Mouse (Mus musculus): Measurements from ENCODE around the gene Def8. TPM values are rescaled to one million over a fixed set of nuclear protein-coding genes. Genes with fewer than 3 reads are reported as not detected.

The Def8 gene
- polyA plus RNA-seq (2015; fragmentation: Nextera tagmentation; extraction: Ambion mirVana) = 33.4 and 36.6 TPM in 2 replicates

DNA sequence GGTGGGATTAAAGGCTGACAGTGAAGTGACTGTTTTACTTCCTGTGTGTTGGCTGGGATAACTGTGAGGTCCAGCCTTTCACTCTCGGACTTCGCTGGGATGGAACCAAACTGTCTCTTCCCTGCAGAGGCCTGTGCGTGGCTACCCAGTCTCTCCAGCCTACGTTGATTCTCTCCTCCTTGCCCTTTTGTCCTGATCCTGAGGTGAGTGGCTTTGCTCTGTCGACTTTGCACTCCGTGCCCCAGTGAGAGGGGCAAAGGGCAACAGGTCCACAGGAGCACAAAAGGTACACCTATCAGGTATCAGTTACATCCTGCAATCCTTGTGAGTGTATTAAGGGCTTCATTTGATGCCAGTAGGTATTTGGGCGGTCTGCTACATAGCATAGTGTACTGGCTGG, at the start of gene Def8:
TSS of gene Def8 (plus strand) at position 87 of the 400 bp plus-strand sequence.
- H3K9ac ChIP-seq (ENCODE audit: low read depth, low read length) = 0 out of 2 replicates have a peak within 1 kb of the TSS, but pooled peaks have one; percentile 10
- no peak for TF ChIP-seq CTCF (IDR thresholded peaks at IDR 0.05; ENCODE audit: low read depth)
- 60% methylated on average over 7 of the region's 7 CpGs for WGBS
- H3K27me3 ChIP-seq (ENCODE audit: insufficient read depth, low read length) = no peaks in the 10 kb centered on the region
- no peak; the same call in 1 of the 2 replicates for ATAC-seq (replicated peaks; ENCODE audit: low FRiP score, low read depth)
- H3K4me2 ChIP-seq (ENCODE audit: low read length) = peak within 1 kb of the TSS; percentile 44
- peaks cover 18% of the 10 kb centered on the region for H3K9me3 ChIP-seq (replicated peaks; ENCODE audit: low read length)
- H3K4me1 ChIP-seq (replicated peaks; ENCODE audit: insufficient read depth, low read length) = no peaks in the 10 kb centered on the region; the same call in 1 of the 2 replicates
- H3K27ac ChIP-seq = no peak within 1 kb of the TSS
- DNase-seq (ENCODE audit: low spot score) = no peak
- H3K36me3 ChIP-seq (ENCODE audit: insufficient read depth, low read length) = no peaks in the 10 kb centered on the region
- 0 out of 2 replicates have a peak within 1 kb of the TSS, but pooled peaks have one; percentile 13 for H3K4me3 ChIP-seq (replicated peaks; ENCODE audit: low read depth, low read length)

DNA sequence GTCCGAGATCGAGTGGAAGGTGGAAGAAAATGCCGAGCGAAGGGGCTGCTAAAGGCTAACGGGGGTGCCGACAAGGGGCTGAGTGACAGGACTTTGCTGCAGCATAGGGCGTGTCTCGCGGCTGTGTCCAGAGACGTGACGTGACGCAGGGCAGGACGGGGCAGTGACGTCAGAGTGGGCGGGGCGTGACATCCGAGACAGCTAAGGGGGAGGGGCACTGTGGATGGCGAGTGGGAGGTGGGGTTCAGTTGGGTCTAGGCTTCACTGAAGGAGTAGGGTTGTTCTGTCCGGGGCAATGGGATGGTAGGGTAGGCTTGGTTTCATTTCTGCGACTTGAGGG, 49.1 kb upstream of the Def8 start:
- H3K27ac ChIP-seq = peak overlapping the region; percentile 98
- H3K27me3 ChIP-seq (ENCODE audit: insufficient read depth, low read length) = no peaks in the 10 kb centered on the region
- no peaks in the 10 kb centered on the region for H3K36me3 ChIP-seq (ENCODE audit: insufficient read depth, low read length)
- TF ChIP-seq CTCF (IDR thresholded peaks at IDR 0.05; ENCODE audit: low read depth) = no peak
- peak overlapping the region; percentile 89 for H3K9ac ChIP-seq (ENCODE audit: low read depth, low read length)
- DNase-seq (ENCODE audit: low spot score) (peak; percentile 95), ATAC-seq (replicated peaks; ENCODE audit: low FRiP score, low read depth) (peak; percentile 81)
- peak overlapping the region; percentile 70 for H3K4me2 ChIP-seq (ENCODE audit: low read length)
- H3K4me1 ChIP-seq (replicated peaks; ENCODE audit: insufficient read depth, low read length) = peaks cover 4% of the 10 kb centered on the region; the same call in 1 of the 2 replicates
- 0% methylated on average over 20 of the region's 20 CpGs for WGBS
- no peaks in the 10 kb centered on the region for H3K9me3 ChIP-seq (replicated peaks; ENCODE audit: low read length)
- peak overlapping the region; percentile 84 for H3K4me3 ChIP-seq (replicated peaks; ENCODE audit: low read depth, low read length)

GRCm38 (mm10) chr8:123375701-123376100, 47.6 kb upstream of the Def8 start:
- no peaks in the 10 kb centered on the region for H3K36me3 ChIP-seq (ENCODE audit: insufficient read depth, low read length)
- H3K4me3 ChIP-seq (replicated peaks; ENCODE audit: low read depth, low read length) = no peak overlapping the region
- H3K9me3 ChIP-seq (replicated peaks; ENCODE audit: low read length) = no peaks in the 10 kb centered on the region
- peaks cover 4% of the 10 kb centered on the region; the same call in 1 of the 2 replicates for H3K4me1 ChIP-seq (replicated peaks; ENCODE audit: insufficient read depth, low read length)
- H3K27me3 ChIP-seq (ENCODE audit: insufficient read depth, low read length) = no peaks in the 10 kb centered on the region
- H3K4me2 ChIP-seq (ENCODE audit: low read length) = no peak overlapping the region
- no peak for TF ChIP-seq CTCF (IDR thresholded peaks at IDR 0.05; ENCODE audit: low read depth)
- H3K27ac ChIP-seq = no peak overlapping the region
- WGBS = 78% methylated on average over 10 of the region's 10 CpGs
- ATAC-seq (replicated peaks; ENCODE audit: low FRiP score, low read depth) (no peak), DNase-seq (ENCODE audit: low spot score) (no peak)
- H3K9ac ChIP-seq (ENCODE audit: low read depth, low read length) = no peak overlapping the region

DNA sequence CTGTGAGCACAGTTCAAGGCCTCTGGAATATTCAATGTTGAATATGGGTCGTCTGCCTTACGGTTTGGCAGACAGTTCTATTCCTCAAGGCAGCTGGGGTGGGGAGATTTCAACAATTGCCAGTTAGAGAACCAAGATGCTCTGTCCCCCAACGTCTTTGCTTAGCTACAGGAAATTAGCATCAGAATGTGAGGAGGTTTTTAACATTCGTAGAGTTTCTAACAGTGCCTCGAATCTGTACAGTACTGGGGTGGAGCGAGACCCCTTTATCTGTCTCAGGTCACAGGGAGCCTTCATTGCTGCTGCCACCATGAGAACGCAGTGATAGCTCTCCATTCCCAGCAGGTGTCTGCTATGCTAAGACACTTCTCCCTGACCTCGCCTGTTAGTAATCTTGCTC, 47.2 kb upstream of the Def8 start:
- 78% methylated on average over 8 of the region's 8 CpGs for WGBS

DNA sequence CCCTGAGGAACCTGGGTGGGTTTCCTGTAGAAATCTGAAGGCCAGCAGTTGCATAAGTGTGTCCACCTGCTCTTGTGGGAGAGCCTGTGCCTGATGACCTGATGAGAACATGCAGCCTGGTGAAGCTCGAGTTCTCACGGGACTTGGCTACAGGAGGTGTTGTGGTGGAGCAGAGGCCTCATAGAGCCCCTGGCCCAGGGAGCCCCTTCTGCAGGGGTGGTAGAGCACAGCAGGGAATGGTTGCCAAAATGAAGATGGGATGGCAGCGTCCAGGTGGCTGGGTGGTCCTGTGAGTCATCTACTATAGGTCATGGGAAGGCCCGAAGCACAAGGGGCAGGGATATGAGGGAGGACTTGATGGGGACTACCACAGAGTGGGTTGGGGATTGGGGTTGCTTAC, 41.6 kb upstream of the Def8 start:
- 97% methylated on average over 4 of the region's 4 CpGs for WGBS
- ATAC-seq (replicated peaks; ENCODE audit: low FRiP score, low read depth) = no peak
- H3K9me3 ChIP-seq (replicated peaks; ENCODE audit: low read length) = no peaks in the 10 kb centered on the region
- no peak for TF ChIP-seq CTCF (IDR thresholded peaks at IDR 0.05; ENCODE audit: low read depth)
- peaks cover 48% of the 10 kb centered on the region for H3K36me3 ChIP-seq (ENCODE audit: insufficient read depth, low read length)
- H3K4me2 ChIP-seq (ENCODE audit: low read length) = no peak overlapping the region
- DNase-seq (ENCODE audit: low spot score) = no peak
- H3K4me1 ChIP-seq (replicated peaks; ENCODE audit: insufficient read depth, low read length) = no peaks in the 10 kb centered on the region
- H3K9ac ChIP-seq (ENCODE audit: low read depth, low read length) = no peak overlapping the region
- H3K27ac ChIP-seq = no peak overlapping the region
- no peak overlapping the region for H3K4me3 ChIP-seq (replicated peaks; ENCODE audit: low read depth, low read length)
- H3K27me3 ChIP-seq (ENCODE audit: insufficient read depth, low read length) = no peaks in the 10 kb centered on the region

More for the DNA sequence above, 47.2 kb upstream of the Def8 start:
- H3K9ac ChIP-seq (ENCODE audit: low read depth, low read length) = no peak overlapping the region
- no peak for TF ChIP-seq CTCF (IDR thresholded peaks at IDR 0.05; ENCODE audit: low read depth)
- no peaks in the 10 kb centered on the region for H3K27me3 ChIP-seq (ENCODE audit: insufficient read depth, low read length)
- DNase-seq (ENCODE audit: low spot score) (no peak), ATAC-seq (replicated peaks; ENCODE audit: low FRiP score, low read depth) (no peak)
- no peaks in the 10 kb centered on the region for H3K9me3 ChIP-seq (replicated peaks; ENCODE audit: low read length)
- no peak overlapping the region for H3K4me3 ChIP-seq (replicated peaks; ENCODE audit: low read depth, low read length)
- no peak overlapping the region for H3K4me2 ChIP-seq (ENCODE audit: low read length)
- H3K4me1 ChIP-seq (replicated peaks; ENCODE audit: insufficient read depth, low read length) = peaks cover 4% of the 10 kb centered on the region; the same call in 1 of the 2 replicates
- no peak overlapping the region for H3K27ac ChIP-seq
- H3K36me3 ChIP-seq (ENCODE audit: insufficient read depth, low read length) = no peaks in the 10 kb centered on the region

- TF ChIP-seq CTCF (IDR thresholded peaks at IDR 0.05; ENCODE audit: low read depth) = no peak
- Histone ChIP-seq H3K4me2 (ENCODE audit: low read length) (no peak overlapping the region), H3K27ac (no peak overlapping the region), H3K4me3 (replicated peaks; ENCODE audit: low read depth, low read length) (no peak overlapping the region), H3K36me3 (ENCODE audit: insufficient read depth, low read length) (peaks cover 54% of the 10 kb centered on the region), H3K4me1 (replicated peaks; ENCODE audit: insufficient read depth, low read length) (no peaks in the 10 kb centered on the region), H3K9me3 (replicated peaks; ENCODE audit: low read length) (no peaks in the 10 kb centered on the region), H3K27me3 (ENCODE audit: insufficient read depth, low read length) (no peaks in the 10 kb centered on the region), H3K9ac (ENCODE audit: low read depth, low read length) (no peak overlapping the region)
- DNase-seq (ENCODE audit: low spot score) (no peak), ATAC-seq (replicated peaks; ENCODE audit: low FRiP score, low read depth) (no peak)
- 91% methylated on average over 8 of the region's 8 CpGs for WGBS
Observed at GRCm38 (mm10) chr8:123382516-123382915, 40.8 kb upstream of the Def8 start.

All from kidney, postnatal 0 days (tissue).